ENCODE assay signal across 17 mouse cellular contexts in genomic region chr17:50505910-50506634, GRCm38 (mm10). TPM values are rescaled to one million over a fixed set of nuclear protein-coding genes. Genes with fewer than 3 reads are reported as not detected.
DNase-seq lines count a peak whose midpoint lies in the region; ATAC-seq and TF ChIP-seq lines count a peak whose summit lies in the region.
"Had no signal": no experiment of that assay in that cellular context is flagged by ENCODE, and none has a peak within 500 bp of the region (broad histone marks: within the 10 kb centered on the region; RNA-seq: fewer than 3 reads in every experiment).

No protein-coding gene starts in this region.

- H3K9me3 ChIP-seq in kidney, postnatal 0 days (replicated peaks; ENCODE audit: low read length), result no peaks in the 10 kb centered on the region
- H3K9me3 ChIP-seq: embryonic facial prominence, embryonic 12.5 days; forebrain, embryonic 15.5 days; heart, embryonic 12.5 days; hindbrain, embryonic 15.5 days had no signal

- no peak overlapping the region for H3K9ac ChIP-seq in kidney, postnatal 0 days (ENCODE audit: low read depth, low read length)
- H3K9ac ChIP-seq: embryonic facial prominence, embryonic 12.5 days; forebrain, embryonic 15.5 days; heart, embryonic 12.5 days; hindbrain, embryonic 15.5 days had no signal

- no peak for ATAC-seq in kidney, postnatal 0 days (replicated peaks; ENCODE audit: low FRiP score, low read depth)
- ATAC-seq: forebrain, embryonic 15.5 days had no signal

- H3K4me1 ChIP-seq in kidney, postnatal 0 days (replicated peaks; ENCODE audit: insufficient read depth, low read length), result no peaks in the 10 kb centered on the region

- no peak overlapping the region for H3ac ChIP-seq in myocyte (ENCODE audit: control insufficient read depth, insufficient read length)

- peak overlapping the region; percentile 39 for H3K4me3 ChIP-seq in gastrocnemius, adult 2 months
- H3K4me3 ChIP-seq in kidney, postnatal 0 days (replicated peaks; ENCODE audit: low read depth, low read length), result no peak overlapping the region
- no peak overlapping the region for H3K4me3 ChIP-seq in myocyte
- H3K4me3 ChIP-seq: embryonic facial prominence, embryonic 12.5 days; forebrain, embryonic 15.5 days; heart, embryonic 12.5 days; hindbrain, embryonic 15.5 days had no signal

- peak overlapping the region; percentile 90 for H3K27ac ChIP-seq in gastrocnemius, adult 2 months
- H3K27ac ChIP-seq in kidney, postnatal 0 days, result no peak overlapping the region
- H3K27ac ChIP-seq: embryonic facial prominence, embryonic 12.5 days; forebrain, embryonic 15.5 days; hindbrain, embryonic 15.5 days had no signal

- no peak overlapping the region for H3K4me2 ChIP-seq in kidney, postnatal 0 days (ENCODE audit: low read length)
- peak overlapping the region; percentile 12 for H3K4me2 ChIP-seq in myocyte (ENCODE audit: low read depth)
- H3K4me2 ChIP-seq: embryonic facial prominence, embryonic 12.5 days; forebrain, embryonic 15.5 days; heart, embryonic 12.5 days; hindbrain, embryonic 15.5 days had no signal

- DNase-seq in gastrocnemius, adult 2 months, result peak; percentile 48
- DNase-seq in gastrocnemius, postnatal 10 days, result no peak
- DNase-seq in kidney, postnatal 0 days (ENCODE audit: low spot score), result peak; percentile 67
- no peak for DNase-seq in kidney, adult 9 months
- DNase-seq in brain, embryonic 14.5 days (ENCODE audit: low read depth), result peak; percentile 37
- no peak for DNase-seq in lung, postnatal 4 days
- DNase-seq: adrenal gland, adult 2 months; adrenal gland, postnatal 25 days; cerebellum, adult 11 months; cerebellum, adult 8-10 months; cerebellum, postnatal 25 days; heart, postnatal 36 days had no signal

- 0 out of 2 replicates have a peak, but pooled peaks cover 3% of the 10 kb centered on the region for H3K27me3 ChIP-seq in kidney, postnatal 0 days (ENCODE audit: insufficient read depth, low read length)
- no peaks in the 10 kb centered on the region for H3K27me3 ChIP-seq in myocyte (ENCODE audit: control insufficient read depth, insufficient read depth, insufficient read length)
- H3K27me3 ChIP-seq: forebrain, embryonic 15.5 days; hindbrain, embryonic 15.5 days had no signal

- no peak for TF ChIP-seq POLR2A in brain, embryonic 14.5 days (IDR thresholded peaks at IDR 0.05; ENCODE audit: borderline replicate concordance, extremely low read depth, insufficient read depth, insufficient read length, poor library complexity, severe bottlenecking)
- no peak for TF ChIP-seq POLR2A in myocyte (IDR thresholded peaks at IDR 0.05; ENCODE audit: insufficient read length, low read depth)

- peaks cover 12% of the 10 kb centered on the region for H3K79me2 ChIP-seq in myocyte (ENCODE audit: control insufficient read depth, insufficient read depth)

- TF ChIP-seq CTCF in gastrocnemius, adult 2 months (IDR thresholded peaks at IDR 0.05), result no peak
- no peak for TF ChIP-seq CTCF in kidney, postnatal 0 days (IDR thresholded peaks at IDR 0.05; ENCODE audit: low read depth)
- TF ChIP-seq CTCF in brain, embryonic 14.5 days (IDR thresholded peaks at IDR 0.05; ENCODE audit: borderline replicate concordance, extremely low read depth, insufficient read depth, insufficient read length), result no peak

- intact Hi-C loops in gastrocnemius, adult 2 months (cut with DNase I), result loop anchor here (5.0 kb wide), 5 partner anchors 59 to 169 kb away; no protein-coding TSS in a partner anchor

- no peaks in the 10 kb centered on the region for H3K36me3 ChIP-seq in kidney, postnatal 0 days (ENCODE audit: insufficient read depth, low read length)
- H3K36me3 ChIP-seq in myocyte (ENCODE audit: control insufficient read depth, insufficient read depth), result no peaks in the 10 kb centered on the region
- H3K36me3 ChIP-seq: embryonic facial prominence, embryonic 12.5 days; forebrain, embryonic 15.5 days; heart, embryonic 12.5 days; hindbrain, embryonic 15.5 days had no signal

- WGBS in kidney, postnatal 0 days, result 50% methylated on average over 10 of the region's 10 CpGs

TF ChIP-seq in myocyte, 11 proteins besides CTCF, POLR2A, EP300 and RAD21:
- TF ChIP-seq TCF3 (IDR thresholded peaks at IDR 0.05; ENCODE audit: insufficient read length, low read depth) (no peak), MYOG (IDR thresholded peaks at IDR 0.05; ENCODE audit: control insufficient read depth in 1 of 3, insufficient read depth in 1 of 3, insufficient read length in 2 of 3, low read depth in 2 of 3) (no peak), MYOD1 (IDR thresholded peaks at IDR 0.05; ENCODE audit: control insufficient read depth in 1 of 3, insufficient read length in 2 of 3, low read depth in 2 of 3) (peak in 1 of 3 experiments; percentile 50)

RNA-seq across cellular contexts. Expression of gene Plcl2, which starts 3.1 kb away (rescaled TPM):
- total RNA-seq in gastrocnemius, adult 2 months (2021), result 10 to 100 TPM; 31.0 to 37.2 TPM
- 10 to 100 TPM; 37.7 to 38.2 TPM for total RNA-seq in gastrocnemius, postnatal 10 days (2021)
- 2.0 and 2.7 TPM in 2 replicates for polyA plus RNA-seq in kidney, postnatal 0 days (2015; fragmentation: Nextera tagmentation; extraction: Ambion mirVana)
- 15.0 and 20.2 TPM in 2 replicates for polyA plus RNA-seq in brain, embryonic 14.5 days (2012; rRNA removed)
- 13.2 TPM for polyA plus RNA-seq in myocyte (2012; fragmentation: generic; extraction: Trizol)

Comparison
In these comparisons a context has a peak if more than half of its experiments do, and no peak if none do; other contexts are left out.
1. DNase-seq: peak in gastrocnemius, adult 2 months (single experiment), kidney, postnatal 0 days (single experiment) and brain, embryonic 14.5 days (single experiment); none in gastrocnemius, postnatal 10 days (single experiment), kidney, adult 9 months (single experiment) and lung, postnatal 4 days (0 of 2).